Mouse (Mus musculus) hindbrain, embryonic 14.5 days (tissue): Measurements from ENCODE around the gene Kmt2e. TPM values are rescaled to one million over a fixed set of nuclear protein-coding genes. Genes with fewer than 3 reads are reported as not detected.

ENCODE experiments used
- ATAC-seq: fragments of 200-750 bp; cut with Nextera tagmentation; 2 replicates; pipeline ENCODE4 v1.8.0; 2017; ENCODE audit warnings: moderate number of reproducible peaks, mild to moderate bottlenecking, moderate TSS enrichment, moderate library complexity; ENCODE audit not compliant: low FRiP score
- DNase-seq: peaks from one replicate; pipeline ENCODE4 v3.0.0-alpha.2; 2015; ENCODE audit warnings: low spot score
- H3K27ac ChIP-seq: fragments of 300-500 bp; sonication (generic); 2 replicates; pipeline ENCODE4 v1.5.1; 2014; ENCODE audit warnings: mild to moderate bottlenecking, moderate library complexity
- H3K27me3 ChIP-seq: fragments of 300-500 bp; sonication (generic); 2 replicates; pipeline ENCODE4 v1.6.1; 2014; ENCODE audit warnings: mild to moderate bottlenecking, low read length, mixed read lengths; ENCODE audit not compliant: control insufficient read depth, insufficient read depth
- H3K36me3 ChIP-seq: fragments of 300-500 bp; sonication (generic); replicated peaks from 2 replicates; pipeline ENCODE4 v1.6.1; 2014; ENCODE audit not compliant: control insufficient read depth, insufficient read depth
- H3K4me1 ChIP-seq: fragments of 300-500 bp; sonication (generic); replicated peaks from 2 replicates; pipeline ENCODE4 v1.6.1; 2014; ENCODE audit warnings: antibody characterized with exemption, low read length, mixed read lengths; ENCODE audit not compliant: control insufficient read depth, insufficient read depth
- H3K4me2 ChIP-seq: fragments of 300-500 bp; sonication (generic); replicated peaks from 2 replicates; pipeline ENCODE4 v1.6.1; 2014; ENCODE audit warnings: mild to moderate bottlenecking, moderate library complexity
- H3K4me3 ChIP-seq: fragments of 300-500 bp; sonication (generic); replicated peaks from 2 replicates; pipeline ENCODE4 v1.5.1; 2014; ENCODE audit warnings: mild to moderate bottlenecking, low read length
- H3K9ac ChIP-seq: fragments of 300-500 bp; sonication (generic); 2 replicates; pipeline ENCODE4 v1.6.1; 2014
- H3K9me3 ChIP-seq: fragments of 300-500 bp; sonication (generic); 2 replicates; pipeline ENCODE4 v1.6.1; 2016; ENCODE audit warnings: low read length; ENCODE audit not compliant: control insufficient read depth
- WGBS: fragments of 180-500 bp; shearing (Covaris S2); extraction: QIAGEN DNeasy Blood & Tissue Kit; methylation state at CpG from one replicate; pipeline ENCODE4 v1.1.7; 2014; 5-methylcytosine and 5-hydroxymethylcytosine counted together
- polyA plus RNA-seq: library from polyadenylated mRNA; unstranded; fragments of >200 nt; fragmentation: Nextera tagmentation; extraction: Ambion mirVana; gene quantifications from 2 replicates; pipeline ENCODE4 v1.2.1, GENCODE M21; 2014

The Kmt2e gene
- polyA plus RNA-seq, result 118 and 128 TPM in 2 replicates

GRCm38 (mm10) chr5:23433720-23434597 lies at the start of gene Kmt2e:
Kmt2e (plus strand) TSS chr5:23434441.
- under 1% methylated on average over 77 of the region's 85 CpGs for WGBS
- peak within 1 kb of the TSS; percentile 99 for H3K9ac ChIP-seq
- H3K4me1 ChIP-seq, result peaks cover 25% of the 10 kb centered on the region
- no peaks in the 10 kb centered on the region for H3K27me3 ChIP-seq
- peak within 1 kb of the TSS; percentile 96 for H3K4me2 ChIP-seq
- H3K36me3 ChIP-seq, result no peaks in the 10 kb centered on the region
- DNase-seq (peak; percentile 88), ATAC-seq (peak; percentile 84)
- no peaks in the 10 kb centered on the region for H3K9me3 ChIP-seq
- peak within 1 kb of the TSS; percentile 100 for H3K27ac ChIP-seq
- H3K4me3 ChIP-seq, result peak within 1 kb of the TSS; percentile 98

GRCm38 (mm10) chr5:23385136-23385535 lies 49.1 kb upstream of the Kmt2e start:
- no peaks in the 10 kb centered on the region for H3K9me3 ChIP-seq
- no peak overlapping the region for H3K27ac ChIP-seq
- no peaks in the 10 kb centered on the region for H3K27me3 ChIP-seq
- DNase-seq (no peak), ATAC-seq (no peak)
- peaks cover 8% of the 10 kb centered on the region; the same call in 1 of the 2 replicates for H3K4me1 ChIP-seq
- H3K9ac ChIP-seq, result no peak overlapping the region
- H3K4me3 ChIP-seq, result no peak overlapping the region
- WGBS, result 67% methylated on average over 1 of the region's 1 CpGs
- H3K4me2 ChIP-seq, result no peak overlapping the region
- no peaks in the 10 kb centered on the region for H3K36me3 ChIP-seq

GRCm38 (mm10) chr5:23385763-23386217 lies 48.5 kb upstream of the Kmt2e start:
- peak; percentile 10; the same call in 1 of the 2 replicates for ATAC-seq
- Histone ChIP-seq H3K9ac (no peak overlapping the region), H3K4me2 (peak overlapping the region; percentile 25; the same call in 1 of the 2 replicates), H3K9me3 (no peaks in the 10 kb centered on the region), H3K36me3 (no peaks in the 10 kb centered on the region), H3K27ac (no peak overlapping the region), H3K27me3 (no peaks in the 10 kb centered on the region), H3K4me1 (peaks cover 8% of the 10 kb centered on the region; the same call in 1 of the 2 replicates), H3K4me3 (no peak overlapping the region)
- 40% methylated on average over 5 of the region's 5 CpGs for WGBS
- DNase-seq, result no peak

- Histone ChIP-seq H3K27me3 (no peaks in the 10 kb centered on the region), H3K4me1 (peaks cover 8% of the 10 kb centered on the region; the same call in 1 of the 2 replicates), H3K4me2 (peak overlapping the region; percentile 71), H3K4me3 (peak overlapping the region; percentile 40), H3K9ac (peak overlapping the region; percentile 72), H3K27ac (peak overlapping the region; percentile 93), H3K36me3 (no peaks in the 10 kb centered on the region), H3K9me3 (no peaks in the 10 kb centered on the region)
- peak; percentile 92 for ATAC-seq
- 2% methylated on average over 22 of the region's 22 CpGs for WGBS
- DNase-seq, result peak; percentile 85
Observed at GRCm38 (mm10) chr5:23386562-23387312, 47.5 kb upstream of the Kmt2e start.

- 50% methylated on average over 2 of the region's 2 CpGs for WGBS
- peak overlapping the region; percentile 71 for H3K4me2 ChIP-seq
- no peak for DNase-seq
Observed at GRCm38 (mm10) chr5:23387313-23387666, 47.0 kb upstream of the Kmt2e start.

GRCm38 (mm10) chr5:23388091-23388490 lies 46.1 kb upstream of the Kmt2e start:
- Histone ChIP-seq H3K4me1 (peaks cover 8% of the 10 kb centered on the region; the same call in 1 of the 2 replicates), H3K4me3 (no peak overlapping the region), H3K9ac (no peak overlapping the region), H3K9me3 (no peaks in the 10 kb centered on the region), H3K27ac (no peak overlapping the region), H3K27me3 (no peaks in the 10 kb centered on the region), H3K36me3 (no peaks in the 10 kb centered on the region), H3K4me2 (no peak overlapping the region)
- no peak for DNase-seq
- WGBS, result 39% methylated on average over 3 of the region's 3 CpGs
- no peak for ATAC-seq

More at GRCm38 (mm10) chr5:23387313-23387666, 47.0 kb upstream of the Kmt2e start:
- Histone ChIP-seq H3K27me3 (no peaks in the 10 kb centered on the region), H3K9ac (no peak overlapping the region), H3K36me3 (no peaks in the 10 kb centered on the region), H3K4me3 (peak overlapping the region; percentile 40; the same call in 1 of the 2 replicates), H3K27ac (peak overlapping the region; percentile 93), H3K4me1 (peaks cover 8% of the 10 kb centered on the region; the same call in 1 of the 2 replicates), H3K9me3 (no peaks in the 10 kb centered on the region)
- no peak for ATAC-seq

- ATAC-seq (no peak), DNase-seq (peak; percentile 21)
- Histone ChIP-seq H3K9me3 (no peaks in the 10 kb centered on the region), H3K36me3 (no peaks in the 10 kb centered on the region), H3K4me3 (no peak overlapping the region), H3K9ac (no peak overlapping the region), H3K4me1 (peaks cover 8% of the 10 kb centered on the region; the same call in 1 of the 2 replicates), H3K27me3 (no peaks in the 10 kb centered on the region), H3K27ac (no peak overlapping the region), H3K4me2 (no peak overlapping the region)
- 76% methylated on average over 7 of the region's 7 CpGs for WGBS
Observed at GRCm38 (mm10) chr5:23389601-23390305, 44.5 kb upstream of the Kmt2e start.

GRCm38 (mm10) chr5:23391714-23392113 lies 42.5 kb upstream of the Kmt2e start:
- DNase-seq (no peak), ATAC-seq (no peak)
- H3K4me1 ChIP-seq, result no peaks in the 10 kb centered on the region
- WGBS, result 92% methylated on average over 7 of the region's 7 CpGs
- H3K27me3 ChIP-seq, result no peaks in the 10 kb centered on the region
- no peak overlapping the region for H3K27ac ChIP-seq
- no peaks in the 10 kb centered on the region for H3K9me3 ChIP-seq
- no peaks in the 10 kb centered on the region for H3K36me3 ChIP-seq
- H3K4me2 ChIP-seq, result no peak overlapping the region
- no peak overlapping the region for H3K4me3 ChIP-seq
- no peak overlapping the region for H3K9ac ChIP-seq
